Mouse (Mus musculus): Measurements from ENCODE around the gene Srp14. TPM values are rescaled to one million over a fixed set of nuclear protein-coding genes. Genes with fewer than 3 reads are reported as not detected.

Srp14 gene
- 34.6 and 180 TPM in 2 replicates for polyA plus RNA-seq (2012; ENCODE audit: insufficient read depth, low replicate concordance)

- Histone ChIP-seq H3K4me3 (replicated peaks) (peak within 1 kb of the TSS; percentile 95), H3K27me3 (replicated peaks) (peaks cover 8% of the 10 kb centered on the region), H3K36me3 (replicated peaks; ENCODE audit: low read length) (peaks cover 29% of the 10 kb centered on the region), H3K4me1 (peaks cover 41% of the 10 kb centered on the region), H3K9me3 (no peaks in the 10 kb centered on the region)
- TF ChIP-seq FLI1 (IDR thresholded peaks at IDR 0.05; ENCODE audit: low read length), result no peak
- no peak for TF ChIP-seq GATA1 (IDR thresholded peaks at IDR 0.05; ENCODE audit: borderline replicate concordance, low read length)
Observed at GRCm38 (mm10) chr2:118479550-118479909, at the start of gene Srp14. Srp14 (minus strand) TSS chr2:118479711.

GRCm38 (mm10) chr2:118526545-118526944 lies 47.0 kb upstream of the Srp14 start:
- TF ChIP-seq GATA1 (IDR thresholded peaks at IDR 0.05; ENCODE audit: borderline replicate concordance, low read length) (no peak), FLI1 (IDR thresholded peaks at IDR 0.05; ENCODE audit: low read length) (no peak)
- Histone ChIP-seq H3K36me3 (replicated peaks; ENCODE audit: low read length) (peaks cover 3% of the 10 kb centered on the region), H3K9me3 (no peaks in the 10 kb centered on the region), H3K4me3 (replicated peaks) (no peak overlapping the region), H3K27me3 (replicated peaks) (peaks cover 32% of the 10 kb centered on the region), H3K4me1 (peaks cover 38% of the 10 kb centered on the region)

- peaks cover 51% of the 10 kb centered on the region for H3K4me1 ChIP-seq
- H3K36me3 ChIP-seq (replicated peaks; ENCODE audit: low read length), result no peaks in the 10 kb centered on the region
- H3K4me3 ChIP-seq (replicated peaks), result no peak overlapping the region
- no peak for TF ChIP-seq GATA1 (IDR thresholded peaks at IDR 0.05; ENCODE audit: borderline replicate concordance, low read length)
- TF ChIP-seq FLI1 (IDR thresholded peaks at IDR 0.05; ENCODE audit: low read length), result no peak
- H3K27me3 ChIP-seq (replicated peaks), result peaks cover 17% of the 10 kb centered on the region
- no peaks in the 10 kb centered on the region for H3K9me3 ChIP-seq
Observed at GRCm38 (mm10) chr2:118524811-118525210, 45.3 kb upstream of the Srp14 start.

- Histone ChIP-seq H3K4me1 (peaks cover 51% of the 10 kb centered on the region), H3K27me3 (replicated peaks) (peaks cover 6% of the 10 kb centered on the region), H3K9me3 (no peaks in the 10 kb centered on the region), H3K36me3 (replicated peaks; ENCODE audit: low read length) (no peaks in the 10 kb centered on the region), H3K4me3 (replicated peaks) (no peak overlapping the region)
- no peak for TF ChIP-seq FLI1 (IDR thresholded peaks at IDR 0.05; ENCODE audit: low read length)
- no peak for TF ChIP-seq GATA1 (IDR thresholded peaks at IDR 0.05; ENCODE audit: borderline replicate concordance, low read length)
Observed at GRCm38 (mm10) chr2:118523163-118523730, 43.7 kb upstream of the Srp14 start.

- H3K9me3 ChIP-seq, result no peaks in the 10 kb centered on the region
- H3K36me3 ChIP-seq (replicated peaks; ENCODE audit: low read length), result no peaks in the 10 kb centered on the region
- peaks cover 52% of the 10 kb centered on the region for H3K4me1 ChIP-seq
- peak overlapping the region; percentile 56 for H3K4me3 ChIP-seq (replicated peaks)
- TF ChIP-seq GATA1 (IDR thresholded peaks at IDR 0.05; ENCODE audit: borderline replicate concordance, low read length) (no peak), FLI1 (IDR thresholded peaks at IDR 0.05; ENCODE audit: low read length) (no peak)
- H3K27me3 ChIP-seq (replicated peaks), result peaks cover 3% of the 10 kb centered on the region
Observed at GRCm38 (mm10) chr2:118522265-118522664, 42.8 kb upstream of the Srp14 start.

GRCm38 (mm10) chr2:118520042-118520933 lies 40.8 kb upstream of the Srp14 start:
- Histone ChIP-seq H3K27me3 (replicated peaks) (no peaks in the 10 kb centered on the region), H3K4me1 (peaks cover 54% of the 10 kb centered on the region), H3K9me3 (0 out of 2 replicates have a peak, but pooled peaks cover 3% of the 10 kb centered on the region), H3K36me3 (replicated peaks; ENCODE audit: low read length) (no peaks in the 10 kb centered on the region), H3K4me3 (replicated peaks) (peak overlapping the region; percentile 81)
- TF ChIP-seq FLI1 (IDR thresholded peaks at IDR 0.05; ENCODE audit: low read length) (no peak), GATA1 (IDR thresholded peaks at IDR 0.05; ENCODE audit: borderline replicate concordance, low read length) (no peak)

GRCm38 (mm10) chr2:118512418-118513377 lies 33.2 kb upstream of the Srp14 start:
- H3K9me3 ChIP-seq, result 0 out of 2 replicates have a peak, but pooled peaks cover 3% of the 10 kb centered on the region
- H3K36me3 ChIP-seq (replicated peaks; ENCODE audit: low read length), result no peaks in the 10 kb centered on the region
- H3K27me3 ChIP-seq (replicated peaks), result peaks cover 8% of the 10 kb centered on the region
- TF ChIP-seq GATA1 (IDR thresholded peaks at IDR 0.05; ENCODE audit: borderline replicate concordance, low read length) (no peak), FLI1 (IDR thresholded peaks at IDR 0.05; ENCODE audit: low read length) (no peak)
- peaks cover 29% of the 10 kb centered on the region for H3K4me1 ChIP-seq
- H3K4me3 ChIP-seq (replicated peaks), result peak overlapping the region; percentile 53

- Histone ChIP-seq H3K4me3 (replicated peaks) (no peak overlapping the region), H3K4me1 (peaks cover 36% of the 10 kb centered on the region), H3K9me3 (0 out of 2 replicates have a peak, but pooled peaks cover 3% of the 10 kb centered on the region), H3K27me3 (replicated peaks) (peaks cover 8% of the 10 kb centered on the region), H3K36me3 (replicated peaks; ENCODE audit: low read length) (no peaks in the 10 kb centered on the region)
- TF ChIP-seq GATA1 (IDR thresholded peaks at IDR 0.05; ENCODE audit: borderline replicate concordance, low read length) (no peak), FLI1 (IDR thresholded peaks at IDR 0.05; ENCODE audit: low read length) (no peak)
Observed at GRCm38 (mm10) chr2:118511779-118512417, 32.4 kb upstream of the Srp14 start.
